Comparison of ENCODE assay signal across 8 mouse cellular contexts in genomic region chr8:114294889-114295748, GRCm38 (mm10).
DNase-seq lines count a peak whose midpoint lies in the region; ATAC-seq lines count a peak whose summit lies in the region.

No protein-coding gene starts in this region.

- no peak overlapping the region for H3K4me2 ChIP-seq in embryonic facial prominence, embryonic 15.5 days (replicated peaks)
- peak overlapping the region; percentile 23 for H3K4me2 ChIP-seq in midbrain, embryonic 15.5 days
- H3K4me2 ChIP-seq in heart, embryonic 12.5 days = no peak overlapping the region

- peak; percentile 5 to 9 for DNase-seq in heart, postnatal 10 days
- DNase-seq in heart, adult 18-20 months = no peak
- peak; percentile 85 to 86 for DNase-seq in layer of hippocampus, adult 8-10 months (ENCODE audit: low spot score in 2 of 2)
- no peak for DNase-seq in spleen, postnatal 10 days (ENCODE audit: low spot score in 2 of 2)
- DNase-seq in thymus, postnatal 25 days = no peak

- H3K36me3 ChIP-seq in embryonic facial prominence, embryonic 15.5 days = no peaks in the 10 kb centered on the region
- no peaks in the 10 kb centered on the region for H3K36me3 ChIP-seq in midbrain, embryonic 15.5 days (replicated peaks)
- H3K36me3 ChIP-seq in heart, embryonic 12.5 days = no peaks in the 10 kb centered on the region

- H3K4me3 ChIP-seq in embryonic facial prominence, embryonic 15.5 days (replicated peaks) = no peak overlapping the region
- H3K4me3 ChIP-seq in midbrain, embryonic 15.5 days = no peak overlapping the region
- no peak overlapping the region for H3K4me3 ChIP-seq in heart, embryonic 12.5 days

- ATAC-seq in embryonic facial prominence, embryonic 15.5 days (ENCODE audit: insufficient number of reproducible peaks, low FRiP score, low TSS enrichment, low read depth) = peak; percentile 47
- peak; percentile 83 for ATAC-seq in midbrain, embryonic 15.5 days (replicated peaks)
- ATAC-seq in heart, embryonic 12.5 days (ENCODE audit: insufficient number of reproducible peaks, low FRiP score) = no peak

- H3K9me3 ChIP-seq in embryonic facial prominence, embryonic 15.5 days (replicated peaks) = no peaks in the 10 kb centered on the region
- no peaks in the 10 kb centered on the region for H3K9me3 ChIP-seq in midbrain, embryonic 15.5 days
- no peaks in the 10 kb centered on the region for H3K9me3 ChIP-seq in heart, embryonic 12.5 days (replicated peaks)

- no peaks in the 10 kb centered on the region for H3K27me3 ChIP-seq in embryonic facial prominence, embryonic 15.5 days
- H3K27me3 ChIP-seq in midbrain, embryonic 15.5 days (replicated peaks) = no peaks in the 10 kb centered on the region
- no peaks in the 10 kb centered on the region for H3K27me3 ChIP-seq in heart, embryonic 12.5 days (replicated peaks)

- intact Hi-C loops in heart, postnatal 10 days (cut with DNase I) = no loop called here

- H3K9ac ChIP-seq in embryonic facial prominence, embryonic 15.5 days = no peak overlapping the region
- no peak overlapping the region for H3K9ac ChIP-seq in midbrain, embryonic 15.5 days
- H3K9ac ChIP-seq in heart, embryonic 12.5 days = no peak overlapping the region

- H3K27ac ChIP-seq in embryonic facial prominence, embryonic 15.5 days (replicated peaks) = 0 out of 2 replicates have a peak overlapping the region, but pooled peaks have one; percentile 4
- peak overlapping the region; percentile 75 for H3K27ac ChIP-seq in midbrain, embryonic 15.5 days
- H3K27ac ChIP-seq in heart, embryonic 12.5 days (ENCODE audit: poor library complexity, severe bottlenecking) = no peak overlapping the region

- H3K4me1 ChIP-seq in embryonic facial prominence, embryonic 15.5 days = peaks cover 7% of the 10 kb centered on the region; the same call in 1 of the 2 replicates
- peaks cover 29% of the 10 kb centered on the region for H3K4me1 ChIP-seq in midbrain, embryonic 15.5 days
- H3K4me1 ChIP-seq in heart, embryonic 12.5 days (replicated peaks) = no peaks in the 10 kb centered on the region

- 34% methylated on average over 11 of the region's 11 CpGs for WGBS in embryonic facial prominence, embryonic 15.5 days
- 18% methylated on average over 11 of the region's 11 CpGs for WGBS in midbrain, embryonic 15.5 days
- 73% methylated on average over 11 of the region's 11 CpGs for WGBS in heart, embryonic 12.5 days

Comparison
In these comparisons a context has a peak if more than half of its experiments do, and no peak if none do; other contexts are left out.
1. DNase-seq: peak in heart, postnatal 10 days (2 of 2) and layer of hippocampus, adult 8-10 months (2 of 2); none in heart, adult 18-20 months (0 of 2), spleen, postnatal 10 days (0 of 2) and thymus, postnatal 25 days (single experiment).